In genomic region chr15:83170956-83171659, GRCm38 (mm10) we compare ENCODE assay signal across 8 mouse cellular contexts. TPM values are rescaled to one million over a fixed set of nuclear protein-coding genes. Genes with fewer than 3 reads are reported as not detected.
DNase-seq lines count a peak whose midpoint lies in the region; ATAC-seq and TF ChIP-seq lines count a peak whose summit lies in the region.

No protein-coding gene starts in this region.

- WGBS in lung, embryonic 14.5 days, result 34% methylated on average over 8 of the region's 8 CpGs
- 48% methylated on average over 8 of the region's 8 CpGs for whole genome bisulfite sequencing in hindbrain, embryonic 14.5 days

- peak overlapping the region; percentile 72 for H3K4me2 ChIP-seq in lung, embryonic 14.5 days
- H3K4me2 ChIP-seq in hindbrain, embryonic 14.5 days (replicated peaks), result peak overlapping the region; percentile 91

- intact Hi-C loops in gastrocnemius, postnatal 36 days (cut with DNase I), result loop anchor here (5.0 kb wide), 1 partner anchor 36 kb away; no protein-coding TSS in a partner anchor

- peak overlapping the region; percentile 80; the same call in 1 of the 2 replicates for H3K27ac ChIP-seq in lung, embryonic 14.5 days (ENCODE audit: low read depth)
- H3K27ac ChIP-seq in brown adipose tissue, adult 24 weeks (replicated peaks; ENCODE audit: low read depth, low read length), result peak overlapping the region; percentile 61
- H3K27ac ChIP-seq in hindbrain, embryonic 14.5 days, result peak overlapping the region; percentile 92; the same call in 1 of the 2 replicates

- peak overlapping the region; percentile 83 for H3K9ac ChIP-seq in lung, embryonic 14.5 days
- peak overlapping the region; percentile 94 for H3K9ac ChIP-seq in hindbrain, embryonic 14.5 days

- no peaks in the 10 kb centered on the region for H3K27me3 ChIP-seq in lung, embryonic 14.5 days (ENCODE audit: insufficient read depth, low read length)
- H3K27me3 ChIP-seq in hindbrain, embryonic 14.5 days (ENCODE audit: control insufficient read depth, insufficient read depth, low read length), result no peaks in the 10 kb centered on the region

- ATAC-seq in lung, embryonic 14.5 days (ENCODE audit: insufficient read depth), result no peak
- no peak for ATAC-seq in hindbrain, embryonic 14.5 days (ENCODE audit: low FRiP score)

- H3K4me1 ChIP-seq in lung, embryonic 14.5 days (ENCODE audit: insufficient read depth), result peaks cover 34% of the 10 kb centered on the region
- peaks cover 39% of the 10 kb centered on the region for H3K4me1 ChIP-seq in brown adipose tissue, adult 24 weeks (ENCODE audit: control insufficient read depth, insufficient read depth, insufficient read length, low read length)
- H3K4me1 ChIP-seq in hindbrain, embryonic 14.5 days (replicated peaks; ENCODE audit: control insufficient read depth, insufficient read depth, low read length), result peaks cover 17% of the 10 kb centered on the region

- TF ChIP-seq CTCF in lung, embryonic 14.5 days (IDR thresholded peaks at IDR 0.05; ENCODE audit: low read depth), result no peak

- no peaks in the 10 kb centered on the region for H3K36me3 ChIP-seq in lung, embryonic 14.5 days (ENCODE audit: insufficient read depth)
- no peaks in the 10 kb centered on the region for H3K36me3 ChIP-seq in hindbrain, embryonic 14.5 days (replicated peaks; ENCODE audit: control insufficient read depth, insufficient read depth)

- H3K4me3 ChIP-seq in lung, embryonic 14.5 days (ENCODE audit: low read depth, low read length), result peak overlapping the region; percentile 89
- H3K4me3 ChIP-seq in brown adipose tissue, adult 24 weeks (ENCODE audit: insufficient read depth, low read depth, low read length), result peak overlapping the region; percentile 69
- peak overlapping the region; percentile 97 for H3K4me3 ChIP-seq in hindbrain, embryonic 14.5 days (replicated peaks; ENCODE audit: low read length)

- H3K9me3 ChIP-seq in lung, embryonic 14.5 days (ENCODE audit: low read depth, low read length), result no peaks in the 10 kb centered on the region
- no peaks in the 10 kb centered on the region for H3K9me3 ChIP-seq in hindbrain, embryonic 14.5 days (ENCODE audit: control insufficient read depth, low read length)

- peak; percentile 84 for DNase-seq in lung, embryonic 14.5 days
- DNase-seq in lung, adult 18-20 months, result no peak
- DNase-seq in hindbrain, embryonic 14.5 days (ENCODE audit: low spot score), result no peak
- peak; percentile 39 for DNase-seq in lung, postnatal 14 days
- DNase-seq in natural killer cell, adult 2 months (ENCODE audit: low spot score in 2 of 2), result no peak
- no peak for DNase-seq in gastrocnemius, postnatal 36 days
- DNase-seq in right cerebral cortex, adult 18-20 months, result no peak

RNA-seq across cellular contexts. Expression of gene Cyb5r3, which starts 1.3 kb away (rescaled TPM):
- polyA plus RNA-seq in lung, embryonic 14.5 days (2014; fragmentation: Nextera tagmentation; extraction: Ambion mirVana), result 161 and 164 TPM in 2 replicates
- 84.4 and 166 TPM in 2 replicates for polyA plus RNA-seq in brown adipose tissue, adult 24 weeks (2012; ENCODE audit: insufficient read depth, insufficient read length, missing spikeins)
- polyA plus RNA-seq in hindbrain, embryonic 14.5 days (2014; fragmentation: Nextera tagmentation; extraction: Ambion mirVana), result 112 and 129 TPM in 2 replicates
- total RNA-seq in gastrocnemius, postnatal 36 days (2021), result 10 to 100 TPM; 41.8 to 54.2 TPM

RNA-seq across cellular contexts. Expression of gene Poldip3, which starts 21.9 kb away (rescaled TPM):
- polyA plus RNA-seq in lung, embryonic 14.5 days (2014; fragmentation: Nextera tagmentation; extraction: Ambion mirVana), result 159 and 162 TPM in 2 replicates
- 14.0 and 18.5 TPM in 2 replicates for polyA plus RNA-seq in brown adipose tissue, adult 24 weeks (2012; ENCODE audit: insufficient read depth, insufficient read length, missing spikeins)
- polyA plus RNA-seq in hindbrain, embryonic 14.5 days (2014; fragmentation: Nextera tagmentation; extraction: Ambion mirVana), result 143 and 145 TPM in 2 replicates
- 10 to 100 TPM; 14.1 to 16.9 TPM for total RNA-seq in gastrocnemius, postnatal 36 days (2021)

RNA-seq across cellular contexts. Expression of gene Rrp7a, which starts 48.5 kb away (rescaled TPM):
- 51.0 and 59.3 TPM in 2 replicates for polyA plus RNA-seq in lung, embryonic 14.5 days (2014; fragmentation: Nextera tagmentation; extraction: Ambion mirVana)
- polyA plus RNA-seq in brown adipose tissue, adult 24 weeks (2012; ENCODE audit: insufficient read depth, insufficient read length, missing spikeins), result 14.4 and 18.3 TPM in 2 replicates
- polyA plus RNA-seq in hindbrain, embryonic 14.5 days (2014; fragmentation: Nextera tagmentation; extraction: Ambion mirVana), result 64.7 and 68.2 TPM in 2 replicates
- 10 to 100 TPM; 33.6 to 40.4 TPM for total RNA-seq in gastrocnemius, postnatal 36 days (2021)

Comparison
In these comparisons a context has a peak if more than half of its experiments do, and no peak if none do; other contexts are left out.
1. DNase-seq: peak in lung, embryonic 14.5 days (single experiment) and lung, postnatal 14 days (single experiment); none in lung, adult 18-20 months (0 of 2), hindbrain, embryonic 14.5 days (single experiment), natural killer cell, adult 2 months (0 of 2), gastrocnemius, postnatal 36 days (0 of 2) and right cerebral cortex, adult 18-20 months (single experiment).
2. Peak in every context shown above with its lines, with median percentiles within 50 percentile points of each other: H3K27ac ChIP-seq and H3K4me3 ChIP-seq.